Mouse (Mus musculus) WW6 (cell line): ENCODE results near the gene Vav3.
A peak's percentile ranks its signal among the peaks of the same experiment; 100 is the strongest.
"Not testable (repeated sequence)": the region's sequence is repeated elsewhere in the genome, so short reads cannot be mapped to it uniquely, and the experiment has no call there.

Experiments used
- DNase-seq: peaks from one replicate; pipeline ENCODE4 v3.0.0-alpha.2; 2013; ENCODE audit warnings: low read depth, low spot score

The Vav3 gene

DNA sequence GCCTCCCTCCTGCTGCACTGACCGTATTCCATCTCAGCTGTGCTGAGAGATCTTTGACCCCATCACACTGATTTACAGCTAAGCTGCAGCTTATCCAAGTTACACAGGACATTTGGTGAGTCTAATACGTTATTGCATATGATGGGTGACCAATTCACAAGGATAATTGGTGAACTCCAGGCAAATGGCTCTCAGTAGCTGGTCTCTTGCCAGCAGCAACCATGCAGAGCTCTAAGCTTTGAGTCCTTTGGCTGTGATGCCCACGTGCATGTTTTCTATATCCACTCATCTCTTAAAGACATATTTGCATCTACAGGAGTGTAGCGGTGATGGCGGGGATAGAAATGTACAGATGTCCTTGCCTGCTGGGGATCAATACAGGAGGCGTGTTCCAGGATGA is 99.5 kb downstream of the Vav3 start:
- no peak for DNase-seq

DNA sequence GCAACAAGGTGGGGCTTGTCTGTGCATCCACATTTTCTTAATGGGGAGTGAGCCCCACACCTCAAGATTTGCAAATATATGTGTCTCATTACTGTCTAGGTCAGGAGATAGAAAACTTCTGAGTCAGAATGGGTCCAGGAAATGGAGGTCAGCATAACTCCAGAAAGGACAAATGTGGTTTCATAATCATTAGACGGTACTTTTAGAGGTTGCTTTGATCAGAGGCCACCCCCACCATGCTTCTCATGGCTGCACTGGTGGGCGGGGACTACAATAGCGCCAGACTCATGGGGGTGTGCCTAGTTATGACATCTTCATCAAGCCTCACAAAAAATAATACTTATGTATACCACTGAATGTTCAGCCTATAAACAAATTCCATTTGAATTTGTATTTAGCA is 103.6 kb downstream of the Vav3 start:
- DNase-seq = no peak

GRCm38 (mm10) chr3:109446903-109447302 is 106.5 kb downstream of the Vav3 start:
- no peak for DNase-seq

GRCm38 (mm10) chr3:109448249-109448648 is 107.8 kb downstream of the Vav3 start:
- not testable (repeated sequence) for DNase-seq

GRCm38 (mm10) chr3:109451966-109452365 is 111.5 kb downstream of the Vav3 start:
- DNase-seq = no peak

DNA sequence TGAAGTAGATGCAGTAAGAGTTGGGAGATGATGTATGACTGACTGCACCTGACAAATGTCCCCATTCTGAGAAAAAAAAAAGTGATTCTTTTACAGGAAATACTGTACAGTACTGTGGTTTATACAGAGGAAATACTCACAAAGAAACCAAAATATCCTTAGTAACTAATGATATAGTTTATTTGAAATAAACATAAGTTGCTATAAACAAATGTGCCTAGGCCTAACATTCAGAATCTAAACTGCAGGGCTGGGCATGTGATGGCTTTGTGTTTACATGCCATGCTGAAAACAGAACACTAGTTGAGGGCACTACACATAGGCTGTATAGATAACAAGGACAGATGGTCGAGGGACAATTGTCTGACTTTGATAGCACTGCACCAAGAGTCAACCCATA is 114.2 kb downstream of the Vav3 start:
- DNase-seq = no peak

DNA sequence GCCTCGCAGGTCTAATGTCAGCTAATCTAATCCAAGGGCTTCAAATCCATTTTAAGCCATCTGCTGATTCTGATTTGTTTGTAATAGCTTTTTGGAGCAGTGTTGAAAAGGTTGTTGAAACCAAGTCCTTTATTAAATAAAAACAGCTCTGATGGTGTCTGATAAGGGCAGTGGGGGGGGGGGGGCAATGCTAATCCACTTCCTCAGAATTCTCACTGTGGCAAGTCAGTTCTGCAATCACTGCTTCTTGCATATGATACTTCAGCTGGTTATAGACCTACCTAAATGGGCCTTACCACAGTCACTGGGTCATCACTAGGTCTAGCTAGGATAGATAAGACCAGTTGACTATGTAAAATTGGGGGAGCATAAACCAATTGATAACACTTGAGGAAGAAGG is 115.9 kb downstream of the Vav3 start:
- DNase-seq = no peak

DNA sequence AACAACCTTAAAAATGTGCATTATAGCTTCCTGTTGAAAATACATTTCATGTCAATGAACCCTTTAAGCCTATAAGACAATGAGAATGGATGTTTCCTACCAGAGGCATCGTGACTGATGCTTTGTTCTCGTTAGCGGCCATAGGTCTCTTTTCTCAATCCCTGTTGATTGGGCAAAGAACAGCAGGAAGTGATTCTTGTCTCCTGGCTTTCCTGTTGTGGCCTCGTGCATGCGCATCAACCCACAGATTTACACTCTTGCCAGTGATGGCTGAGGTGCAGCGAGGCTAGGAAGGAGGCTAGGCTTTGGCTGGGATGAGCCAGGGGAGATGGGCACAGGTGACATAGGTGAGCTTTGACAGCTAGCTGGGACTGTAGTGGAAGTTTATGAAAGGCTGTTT is 123.2 kb downstream of the Vav3 start:
- no peak for DNase-seq

- DNase-seq = no peak
These were observed 124.1 kb downstream of the Vav3 start for GRCm38 (mm10) chr3:109464600-109464999.

GRCm38 (mm10) chr3:109466541-109466940 is 126.1 kb downstream of the Vav3 start:
- no peak for DNase-seq

DNA sequence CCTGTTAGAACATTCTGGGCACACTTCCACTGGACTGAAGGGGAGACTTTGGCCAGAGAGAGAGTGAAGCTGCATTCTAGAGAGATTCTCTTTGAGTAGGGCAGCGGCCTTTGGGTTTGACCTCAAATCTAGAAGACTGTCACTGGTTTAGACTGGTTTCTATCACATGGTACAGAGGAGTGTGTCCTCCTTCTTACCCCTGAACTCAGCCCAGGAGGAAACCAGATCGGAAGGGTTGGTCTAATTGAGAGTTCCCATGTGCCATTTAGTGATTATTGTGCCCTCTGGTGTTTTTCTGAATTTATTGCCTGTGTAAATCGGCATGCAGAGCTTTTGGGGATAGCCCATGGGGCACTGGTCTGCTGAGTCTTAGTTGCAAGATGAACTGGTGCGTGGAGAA is 126.8 kb downstream of the Vav3 start:
- no peak for DNase-seq

- no peak for DNase-seq
These were observed 129.0 kb downstream of the Vav3 start for GRCm38 (mm10) chr3:109469465-109469864.

DNA sequence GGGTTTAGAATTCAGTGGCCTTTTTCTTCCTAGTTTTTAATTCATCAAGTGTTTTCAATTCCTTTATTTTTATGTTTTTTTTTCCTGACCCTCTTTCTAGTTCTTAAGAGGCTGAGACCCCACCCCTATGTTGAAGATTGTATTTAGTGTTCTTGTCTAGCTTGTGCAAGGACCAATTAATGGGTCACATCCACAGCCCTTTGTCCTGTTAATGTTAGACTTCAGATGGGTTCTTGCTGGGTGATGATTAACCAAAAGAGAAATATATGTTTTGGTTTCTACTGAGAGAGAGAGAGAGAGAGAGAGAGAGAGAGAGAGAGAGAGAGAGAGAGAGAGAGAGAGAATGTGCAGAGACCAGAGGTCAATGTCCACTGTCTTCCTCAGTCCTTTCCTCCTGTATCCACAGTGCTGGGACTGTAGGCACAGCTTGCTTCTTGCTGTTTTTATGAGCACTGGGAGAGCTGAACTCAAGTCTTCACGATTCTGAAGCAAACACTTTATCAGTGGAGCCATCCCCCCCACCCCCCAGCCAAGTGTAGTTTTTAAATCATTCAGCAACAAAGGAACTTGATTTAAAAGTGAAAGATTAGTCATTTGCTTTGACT is 130.3 kb downstream of the Vav3 start:
- DNase-seq = no peak

DNA sequence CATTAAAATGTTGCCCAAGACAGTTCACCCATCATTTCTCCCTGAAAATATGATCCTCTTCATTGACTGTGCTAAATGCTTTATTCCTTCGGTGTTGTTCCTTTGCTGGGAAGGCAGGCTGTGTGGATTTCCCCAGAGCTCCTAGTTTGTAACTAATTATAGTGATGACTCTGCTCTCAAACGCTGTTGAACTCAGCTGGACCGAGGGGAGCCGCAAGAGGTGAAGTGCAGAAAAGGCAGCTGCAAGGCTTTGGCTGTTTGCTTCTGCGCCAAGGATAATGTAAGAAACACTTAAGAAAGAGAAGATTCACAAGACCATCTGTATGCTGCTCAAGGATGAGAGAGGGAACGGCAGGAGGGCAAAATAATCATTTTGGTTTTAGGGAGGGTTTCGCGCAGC is 136.1 kb downstream of the Vav3 start:
- no peak for DNase-seq

DNA sequence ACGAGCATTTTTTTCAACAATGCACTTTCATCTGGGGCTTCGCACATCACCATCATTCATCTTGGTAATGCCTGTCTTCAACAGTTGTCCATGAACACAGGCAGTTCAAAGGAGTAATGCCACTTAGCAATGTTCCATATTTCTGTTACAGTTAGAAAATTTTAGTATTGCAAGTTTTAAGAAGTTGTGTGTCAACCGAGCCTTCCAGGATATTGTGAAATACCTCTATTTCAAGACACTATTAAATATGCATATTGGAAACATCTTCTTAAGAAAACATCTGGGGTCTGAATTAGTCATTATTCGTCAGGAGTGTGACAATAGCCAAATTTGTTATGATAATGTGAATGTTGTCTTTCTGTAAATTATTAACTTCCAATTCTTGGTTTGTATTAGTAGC is 137.8 kb downstream of the Vav3 start:
- DNase-seq = no peak

DNA sequence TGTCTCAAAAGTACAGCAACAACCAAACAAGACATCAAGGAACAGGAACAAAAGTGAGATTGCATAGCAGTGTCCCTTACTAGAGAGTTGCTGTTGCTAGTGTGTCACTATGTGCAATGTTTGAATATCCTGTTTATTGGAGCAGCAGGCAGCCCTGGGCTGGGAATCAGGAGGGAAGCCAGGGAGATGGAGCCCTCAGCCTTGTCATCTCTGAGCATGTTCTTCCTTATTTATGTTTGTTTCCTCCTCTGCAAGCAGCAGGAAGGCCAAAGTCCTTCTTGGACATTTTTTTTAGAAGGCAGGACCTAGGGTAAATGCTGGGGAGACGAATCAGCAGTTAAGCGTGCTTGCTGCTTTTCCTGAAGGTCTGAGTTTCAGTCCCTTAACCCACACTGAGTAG is 140.2 kb downstream of the Vav3 start:
- no peak for DNase-seq

DNA sequence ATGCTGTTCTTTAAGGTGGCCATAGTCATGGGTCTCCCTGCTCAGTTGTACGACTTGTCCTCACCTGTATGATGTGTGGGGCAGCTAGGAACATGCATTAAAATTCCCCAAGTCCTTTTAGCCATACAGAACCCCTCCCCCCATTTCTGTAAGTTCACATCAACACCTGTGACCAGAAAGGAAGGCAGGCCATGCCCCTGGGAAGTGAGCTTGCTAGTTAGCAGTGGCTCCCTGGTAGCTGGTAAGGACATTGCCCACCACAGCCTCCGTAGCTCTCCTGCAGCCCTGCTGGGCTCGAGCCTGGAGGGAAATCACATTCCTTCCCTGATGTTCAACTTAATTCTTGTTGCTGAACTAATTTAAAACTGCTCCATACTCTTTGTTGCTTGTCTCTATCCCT is 146.3 kb downstream of the Vav3 start:
- no peak for DNase-seq

DNA sequence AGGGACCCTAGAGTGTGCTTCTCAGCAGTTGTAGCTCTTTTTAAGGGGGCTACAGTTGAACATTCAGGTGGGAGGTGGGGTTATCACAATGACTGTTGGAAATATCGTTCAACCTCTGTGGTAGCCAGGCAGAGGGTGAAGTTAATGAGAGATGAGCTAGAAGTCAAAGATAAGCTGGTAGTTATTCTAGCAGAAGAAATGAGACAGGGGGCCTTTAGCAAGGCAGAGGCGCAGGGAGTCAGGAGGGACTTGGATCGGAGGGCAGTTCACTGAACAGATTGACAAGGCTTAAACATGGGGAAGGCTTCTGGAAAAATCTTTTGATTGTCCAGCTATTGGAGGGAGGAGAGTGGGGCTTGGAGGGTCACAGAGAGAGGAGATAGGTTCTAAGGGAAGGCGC is 147.4 kb downstream of the Vav3 start:
- DNase-seq = no peak

DNA sequence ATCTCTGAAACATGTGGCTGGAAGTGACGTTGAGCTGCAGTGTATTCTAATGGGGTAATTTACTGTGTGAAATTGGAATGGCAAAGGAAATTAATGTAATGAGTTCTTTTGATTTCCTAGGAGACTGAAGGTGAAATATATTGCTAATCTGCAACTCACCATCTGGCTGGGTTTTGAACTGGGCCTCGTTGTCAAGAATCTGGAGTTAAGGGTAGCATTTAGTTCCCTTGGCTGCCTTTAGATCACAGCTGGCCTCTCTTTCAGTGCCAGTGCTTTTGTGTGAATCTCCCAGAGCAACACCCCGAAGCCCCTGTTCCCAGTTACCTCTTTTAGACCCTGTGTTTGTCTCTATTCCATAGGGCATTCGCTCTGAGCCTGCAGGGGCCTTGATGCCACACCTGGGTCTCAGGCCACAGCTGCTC is 148.3 kb downstream of the Vav3 start:
- no peak for DNase-seq

- DNase-seq = no peak
These were observed 150.3 kb downstream of the Vav3 start for GRCm38 (mm10) chr3:109490561-109491296.

DNA sequence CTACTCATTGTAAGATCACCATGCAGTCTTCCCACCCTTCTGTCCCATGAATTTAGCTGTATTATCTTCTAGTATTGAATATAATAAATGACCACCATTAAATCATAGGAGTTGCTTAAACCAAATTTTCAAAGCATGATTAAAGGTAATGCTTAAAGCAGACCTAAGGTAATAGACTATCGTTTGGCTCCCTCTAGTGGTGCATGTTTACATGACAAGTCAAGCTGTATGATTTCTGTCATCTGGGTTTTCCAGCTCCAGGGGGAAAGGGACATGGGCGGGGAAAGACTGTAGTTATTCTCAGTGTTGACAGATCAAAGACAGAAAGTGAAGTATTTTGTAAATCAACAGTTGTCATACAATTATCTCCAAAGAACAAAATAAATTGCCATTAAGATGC is 151.1 kb downstream of the Vav3 start:
- DNase-seq = peak; percentile 28

DNA sequence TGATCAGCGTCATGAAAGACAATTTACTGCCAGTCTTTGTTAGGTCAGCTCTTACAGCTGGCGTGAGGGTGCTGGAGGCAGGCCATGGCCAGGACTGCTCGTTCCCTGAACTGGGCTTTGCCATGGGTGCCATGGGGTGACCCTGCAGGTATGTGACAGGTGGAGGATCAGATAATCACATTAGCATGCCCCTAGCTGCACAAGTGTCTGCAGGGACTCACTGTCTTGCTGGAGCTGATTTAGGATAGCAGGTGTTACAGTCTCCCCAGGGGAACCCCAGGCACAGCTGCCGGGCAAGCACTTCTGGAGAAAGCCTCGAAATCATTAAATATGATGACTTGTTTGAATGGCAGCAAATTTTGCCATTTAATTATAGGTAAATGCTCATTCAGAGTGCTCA is 156.0 kb downstream of the Vav3 start:
- no peak for DNase-seq

DNA sequence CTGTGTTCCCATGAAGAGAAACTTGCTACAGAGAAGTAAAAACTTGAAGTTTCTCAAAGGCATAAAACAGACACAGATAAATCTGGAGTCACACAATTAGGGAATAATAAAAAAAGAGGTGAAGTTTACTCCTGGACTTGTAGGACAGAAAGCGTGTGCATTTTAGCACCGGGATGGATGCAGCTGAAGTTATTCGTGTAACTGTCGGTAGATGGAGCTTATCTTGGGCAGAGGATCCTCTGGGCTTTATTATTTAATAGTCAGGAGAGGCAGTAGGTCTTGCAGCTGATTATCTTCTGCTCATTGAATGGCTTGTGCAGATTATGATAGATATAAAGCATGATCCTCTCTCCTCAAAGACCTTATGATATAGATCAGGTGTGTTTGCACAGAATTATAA is 156.6 kb downstream of the Vav3 start:
- DNase-seq = no peak
